Mouse (Mus musculus): ENCODE data around the gene Whamm. TPM values are rescaled to one million over a fixed set of nuclear protein-coding genes. Genes with fewer than 3 reads are reported as not detected.

Whamm gene
- total and polyA plus RNA-seq, 2 experiments from 2014 or later: 5.4 to 6.2 TPM

GRCm38 (mm10) chr7:81579312-81579711 is 8.2 kb downstream of the Whamm start:
- H3K4me1 ChIP-seq (ENCODE audit: insufficient read depth, low read length): no peaks in the 10 kb centered on the region
- WGBS: 97% methylated on average over 5 of the region's 5 CpGs
- no peak overlapping the region for H3K27ac ChIP-seq (ENCODE audit: low read depth, low read length)
- no peaks in the 10 kb centered on the region for H3K27me3 ChIP-seq (ENCODE audit: insufficient read depth, low read length)
- DNase-seq (ENCODE audit: low spot score): no peak
- no peak overlapping the region for H3K4me2 ChIP-seq (ENCODE audit: low read depth, low read length, poor library complexity, severe bottlenecking)
- H3K9me3 ChIP-seq (ENCODE audit: low read length): no peaks in the 10 kb centered on the region
- ATAC-seq (ENCODE audit: low FRiP score): no peak
- no peak overlapping the region for H3K9ac ChIP-seq (replicated peaks; ENCODE audit: low read length, poor library complexity, severe bottlenecking)
- no peak overlapping the region for H3K4me3 ChIP-seq (ENCODE audit: low read depth, low read length)
- no peak for TF ChIP-seq CTCF (IDR thresholded peaks at IDR 0.05)
- H3K36me3 ChIP-seq (ENCODE audit: insufficient read depth, low read length): peaks cover 16% of the 10 kb centered on the region

- no peaks in the 10 kb centered on the region for H3K9me3 ChIP-seq (ENCODE audit: low read length)
- H3K27me3 ChIP-seq (ENCODE audit: insufficient read depth, low read length): no peaks in the 10 kb centered on the region
- no peaks in the 10 kb centered on the region for H3K4me1 ChIP-seq (ENCODE audit: insufficient read depth, low read length)
- DNase-seq (ENCODE audit: low spot score) (no peak), ATAC-seq (ENCODE audit: low FRiP score) (no peak)
- 74% methylated on average over 3 of the region's 3 CpGs for WGBS
- no peak overlapping the region for H3K27ac ChIP-seq (ENCODE audit: low read depth, low read length)
- peaks cover 26% of the 10 kb centered on the region; the same call in 1 of the 2 replicates for H3K36me3 ChIP-seq (ENCODE audit: insufficient read depth, low read length)
- TF ChIP-seq CTCF (IDR thresholded peaks at IDR 0.05): peak; percentile 45
- H3K4me2 ChIP-seq (ENCODE audit: low read depth, low read length, poor library complexity, severe bottlenecking): no peak overlapping the region
- no peak overlapping the region for H3K4me3 ChIP-seq (ENCODE audit: low read depth, low read length)
- H3K9ac ChIP-seq (replicated peaks; ENCODE audit: low read length, poor library complexity, severe bottlenecking): no peak overlapping the region
Observed at GRCm38 (mm10) chr7:81583512-81583911, 12.4 kb downstream of the Whamm start.

- ATAC-seq (ENCODE audit: low FRiP score) (no peak), DNase-seq (ENCODE audit: low spot score) (no peak)
- Histone ChIP-seq H3K4me3 (ENCODE audit: low read depth, low read length) (no peak overlapping the region), H3K27ac (ENCODE audit: low read depth, low read length) (no peak overlapping the region), H3K27me3 (ENCODE audit: insufficient read depth, low read length) (no peaks in the 10 kb centered on the region), H3K9ac (replicated peaks; ENCODE audit: low read length, poor library complexity, severe bottlenecking) (no peak overlapping the region), H3K9me3 (ENCODE audit: low read length) (no peaks in the 10 kb centered on the region), H3K36me3 (ENCODE audit: insufficient read depth, low read length) (peaks cover 30% of the 10 kb centered on the region), H3K4me2 (ENCODE audit: low read depth, low read length, poor library complexity, severe bottlenecking) (no peak overlapping the region), H3K4me1 (ENCODE audit: insufficient read depth, low read length) (no peaks in the 10 kb centered on the region)
- 91% methylated on average over 7 of the region's 7 CpGs for WGBS
- no peak for TF ChIP-seq CTCF (IDR thresholded peaks at IDR 0.05)
Observed at GRCm38 (mm10) chr7:81585326-81585725, 14.3 kb downstream of the Whamm start.

- Histone ChIP-seq H3K27ac (ENCODE audit: low read depth, low read length) (no peak overlapping the region), H3K4me3 (ENCODE audit: low read depth, low read length) (no peak overlapping the region), H3K9me3 (ENCODE audit: low read length) (no peaks in the 10 kb centered on the region), H3K27me3 (ENCODE audit: insufficient read depth, low read length) (no peaks in the 10 kb centered on the region), H3K36me3 (ENCODE audit: insufficient read depth, low read length) (peaks cover 40% of the 10 kb centered on the region), H3K9ac (replicated peaks; ENCODE audit: low read length, poor library complexity, severe bottlenecking) (no peak overlapping the region), H3K4me1 (ENCODE audit: insufficient read depth, low read length) (no peaks in the 10 kb centered on the region), H3K4me2 (ENCODE audit: low read depth, low read length, poor library complexity, severe bottlenecking) (no peak overlapping the region)
- no peak for ATAC-seq (ENCODE audit: low FRiP score)
- no peak for TF ChIP-seq CTCF (IDR thresholded peaks at IDR 0.05)
- WGBS: 85% methylated on average over 4 of the region's 4 CpGs
- no peak for DNase-seq (ENCODE audit: low spot score)
Observed at GRCm38 (mm10) chr7:81587238-81587637, 16.2 kb downstream of the Whamm start.

GRCm38 (mm10) chr7:81592686-81593085 is 21.6 kb downstream of the Whamm start:
- Histone ChIP-seq H3K27ac (ENCODE audit: low read depth, low read length) (no peak overlapping the region), H3K9me3 (ENCODE audit: low read length) (no peaks in the 10 kb centered on the region), H3K4me2 (ENCODE audit: low read depth, low read length, poor library complexity, severe bottlenecking) (no peak overlapping the region), H3K27me3 (ENCODE audit: insufficient read depth, low read length) (no peaks in the 10 kb centered on the region), H3K9ac (replicated peaks; ENCODE audit: low read length, poor library complexity, severe bottlenecking) (no peak overlapping the region), H3K36me3 (ENCODE audit: insufficient read depth, low read length) (peaks cover 54% of the 10 kb centered on the region), H3K4me3 (ENCODE audit: low read depth, low read length) (no peak overlapping the region), H3K4me1 (ENCODE audit: insufficient read depth, low read length) (no peaks in the 10 kb centered on the region)
- 87% methylated on average over 9 of the region's 9 CpGs for WGBS
- TF ChIP-seq CTCF (IDR thresholded peaks at IDR 0.05): no peak
- ATAC-seq (ENCODE audit: low FRiP score): no peak
- no peak for DNase-seq (ENCODE audit: low spot score)

- Histone ChIP-seq H3K27ac (ENCODE audit: low read depth, low read length) (no peak overlapping the region), H3K9me3 (ENCODE audit: low read length) (no peaks in the 10 kb centered on the region), H3K36me3 (ENCODE audit: insufficient read depth, low read length) (peaks cover 60% of the 10 kb centered on the region), H3K4me3 (ENCODE audit: low read depth, low read length) (no peak overlapping the region), H3K9ac (replicated peaks; ENCODE audit: low read length, poor library complexity, severe bottlenecking) (no peak overlapping the region), H3K27me3 (ENCODE audit: insufficient read depth, low read length) (no peaks in the 10 kb centered on the region), H3K4me2 (ENCODE audit: low read depth, low read length, poor library complexity, severe bottlenecking) (no peak overlapping the region), H3K4me1 (ENCODE audit: insufficient read depth, low read length) (no peaks in the 10 kb centered on the region)
- DNase-seq (ENCODE audit: low spot score) (no peak), ATAC-seq (ENCODE audit: low FRiP score) (no peak)
- 93% methylated on average over 8 of the region's 8 CpGs for WGBS
- no peak for TF ChIP-seq CTCF (IDR thresholded peaks at IDR 0.05)
Observed at GRCm38 (mm10) chr7:81593387-81593786, 22.3 kb downstream of the Whamm start.
